Mouse (Mus musculus): Measurements from ENCODE around the gene Actrt2. TPM values are rescaled to one million over a fixed set of nuclear protein-coding genes. Genes with fewer than 3 reads are reported as not detected.

Actrt2 gene
- polyA plus RNA-seq, 1 experiment, result not detected

DNA sequence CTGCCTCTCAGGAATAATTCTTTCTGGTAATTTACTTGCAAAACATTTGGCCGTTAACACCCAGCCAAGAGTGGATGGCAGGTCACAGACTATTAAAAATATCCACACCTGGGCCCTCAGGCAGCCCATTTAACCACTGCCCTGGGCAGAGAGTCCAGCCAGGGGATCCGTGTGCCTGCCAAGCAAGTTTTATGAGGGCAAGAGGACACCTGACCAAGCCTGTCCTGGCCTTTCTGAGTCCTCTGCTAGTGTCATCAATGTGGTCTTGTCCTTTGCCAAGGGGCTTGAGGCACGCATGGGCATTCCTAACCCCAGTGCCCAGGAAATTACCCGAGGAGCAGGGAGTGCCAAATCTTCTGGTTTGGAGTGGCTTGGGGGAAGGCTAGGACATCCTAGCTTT lies 38.0 kb upstream of the Actrt2 start:
- Histone ChIP-seq H3K27me3 (ENCODE audit: control insufficient read depth, insufficient read depth, low read length, poor library complexity, severe bottlenecking) (no peaks in the 10 kb centered on the region), H3K9ac (ENCODE audit: low read depth, poor library complexity, severe bottlenecking) (no peak overlapping the region), H3K9me3 (replicated peaks; ENCODE audit: control insufficient read depth, insufficient read depth, low read length, poor library complexity, severe bottlenecking) (no peaks in the 10 kb centered on the region), H3K4me3 (ENCODE audit: low read depth, low read length) (no peak overlapping the region), H3K4me1 (ENCODE audit: control insufficient read depth, insufficient read depth, low read length) (no peaks in the 10 kb centered on the region), H3K36me3 (ENCODE audit: control insufficient read depth, insufficient read depth, low read length, poor library complexity, severe bottlenecking) (no peaks in the 10 kb centered on the region), H3K27ac (ENCODE audit: insufficient read depth, low read length) (no peak overlapping the region)
- TF ChIP-seq POLR2A (IDR thresholded peaks at IDR 0.05; ENCODE audit: insufficient read depth, low read length), result no peak
- no peak for TF ChIP-seq EP300 (IDR thresholded peaks at IDR 0.05; ENCODE audit: insufficient read depth, low read depth, low read length)
- TF ChIP-seq CTCF (IDR thresholded peaks at IDR 0.05; ENCODE audit: low read depth, low read length), result no peak

DNA sequence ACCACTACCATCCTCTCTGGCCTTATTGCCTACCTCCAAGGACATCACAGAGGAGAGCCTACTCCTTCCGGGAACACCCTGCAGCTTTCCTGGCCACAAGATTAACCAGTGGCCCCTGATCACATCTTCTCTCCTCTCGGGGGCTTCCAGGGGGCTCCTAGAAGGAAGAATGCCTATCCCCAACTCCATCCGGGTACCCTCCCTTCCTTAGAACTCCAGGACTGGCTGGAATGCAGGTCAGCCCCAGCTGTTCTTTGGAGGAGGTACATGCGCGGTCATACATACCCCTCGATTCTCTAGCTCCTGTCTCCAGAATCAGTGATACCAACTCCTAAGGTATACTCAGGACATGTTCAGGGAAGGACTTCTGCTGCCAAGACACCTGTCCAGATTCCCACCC lies 37.4 kb upstream of the Actrt2 start:
- Histone ChIP-seq H3K27me3 (ENCODE audit: control insufficient read depth, insufficient read depth, low read length, poor library complexity, severe bottlenecking) (no peaks in the 10 kb centered on the region), H3K27ac (ENCODE audit: insufficient read depth, low read length) (no peak overlapping the region), H3K4me3 (ENCODE audit: low read depth, low read length) (no peak overlapping the region), H3K4me1 (ENCODE audit: control insufficient read depth, insufficient read depth, low read length) (no peaks in the 10 kb centered on the region), H3K36me3 (ENCODE audit: control insufficient read depth, insufficient read depth, low read length, poor library complexity, severe bottlenecking) (no peaks in the 10 kb centered on the region), H3K9me3 (replicated peaks; ENCODE audit: control insufficient read depth, insufficient read depth, low read length, poor library complexity, severe bottlenecking) (no peaks in the 10 kb centered on the region), H3K9ac (ENCODE audit: low read depth, poor library complexity, severe bottlenecking) (no peak overlapping the region)
- no peak for TF ChIP-seq CTCF (IDR thresholded peaks at IDR 0.05; ENCODE audit: low read depth, low read length)
- no peak for TF ChIP-seq POLR2A (IDR thresholded peaks at IDR 0.05; ENCODE audit: insufficient read depth, low read length)
- TF ChIP-seq EP300 (IDR thresholded peaks at IDR 0.05; ENCODE audit: insufficient read depth, low read depth, low read length), result no peak

DNA sequence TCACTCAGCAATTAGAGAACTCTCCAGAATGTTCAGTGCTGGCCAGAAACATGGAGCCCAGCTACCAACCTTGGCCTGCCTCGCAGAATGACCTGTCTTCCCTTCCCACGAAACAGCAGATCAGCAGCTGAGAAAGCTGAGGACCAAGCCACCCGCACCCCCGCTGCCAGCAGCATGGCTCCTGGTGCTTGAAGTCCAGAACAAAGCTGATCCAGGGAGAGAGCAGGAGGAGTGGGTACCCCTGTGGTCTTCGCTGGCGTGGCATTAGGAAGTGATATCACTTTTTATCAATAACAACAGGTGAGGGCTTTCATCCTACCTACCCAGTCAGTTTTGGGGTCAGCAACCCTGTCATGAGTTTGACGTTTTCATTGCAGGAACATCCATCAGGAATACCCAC lies 36.9 kb upstream of the Actrt2 start:
- Histone ChIP-seq H3K27ac (ENCODE audit: insufficient read depth, low read length) (no peak overlapping the region), H3K9me3 (replicated peaks; ENCODE audit: control insufficient read depth, insufficient read depth, low read length, poor library complexity, severe bottlenecking) (no peaks in the 10 kb centered on the region), H3K27me3 (ENCODE audit: control insufficient read depth, insufficient read depth, low read length, poor library complexity, severe bottlenecking) (no peaks in the 10 kb centered on the region), H3K4me3 (ENCODE audit: low read depth, low read length) (no peak overlapping the region), H3K36me3 (ENCODE audit: control insufficient read depth, insufficient read depth, low read length, poor library complexity, severe bottlenecking) (no peaks in the 10 kb centered on the region), H3K9ac (ENCODE audit: low read depth, poor library complexity, severe bottlenecking) (no peak overlapping the region), H3K4me1 (ENCODE audit: control insufficient read depth, insufficient read depth, low read length) (no peaks in the 10 kb centered on the region)
- TF ChIP-seq POLR2A (IDR thresholded peaks at IDR 0.05; ENCODE audit: insufficient read depth, low read length) (no peak), EP300 (IDR thresholded peaks at IDR 0.05; ENCODE audit: insufficient read depth, low read depth, low read length) (no peak), CTCF (IDR thresholded peaks at IDR 0.05; ENCODE audit: low read depth, low read length) (no peak)

DNA sequence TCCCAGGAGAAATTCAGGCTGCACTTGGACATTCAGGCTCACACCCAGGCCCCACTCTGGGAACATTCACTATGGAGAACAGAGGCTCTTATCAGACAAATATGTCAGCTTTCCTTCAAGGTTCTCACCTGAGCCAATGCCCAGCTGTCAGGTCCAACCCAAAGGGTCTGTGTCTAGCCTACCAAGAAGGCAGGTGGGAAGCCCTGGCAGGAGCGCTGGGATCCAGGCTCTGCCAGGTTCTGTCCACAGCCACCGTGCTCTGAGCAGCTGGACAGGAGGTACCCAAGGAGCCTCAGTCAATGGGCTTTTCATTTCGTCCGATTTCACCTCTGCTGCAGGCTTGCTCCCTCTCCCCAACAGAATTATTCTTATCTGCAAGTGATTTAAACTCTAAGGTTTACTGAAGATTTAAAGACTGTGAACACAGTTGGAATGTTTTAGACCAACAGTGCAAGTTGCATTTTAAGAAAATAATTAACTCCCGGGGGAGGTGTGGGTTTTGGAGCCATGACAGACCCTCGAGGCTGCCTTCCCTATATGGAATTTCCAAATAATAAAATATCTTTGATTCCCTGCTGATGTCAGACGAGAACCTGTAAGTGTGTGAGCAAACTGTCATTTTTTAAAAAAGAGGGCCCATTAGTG lies 35.9 kb upstream of the Actrt2 start:
- H3K9ac ChIP-seq (ENCODE audit: low read depth, poor library complexity, severe bottlenecking), result no peak overlapping the region
- no peaks in the 10 kb centered on the region for H3K36me3 ChIP-seq (ENCODE audit: control insufficient read depth, insufficient read depth, low read length, poor library complexity, severe bottlenecking)
- H3K4me1 ChIP-seq (ENCODE audit: control insufficient read depth, insufficient read depth, low read length), result no peaks in the 10 kb centered on the region
- no peak overlapping the region for H3K27ac ChIP-seq (ENCODE audit: insufficient read depth, low read length)
- no peaks in the 10 kb centered on the region for H3K27me3 ChIP-seq (ENCODE audit: control insufficient read depth, insufficient read depth, low read length, poor library complexity, severe bottlenecking)
- no peaks in the 10 kb centered on the region for H3K9me3 ChIP-seq (replicated peaks; ENCODE audit: control insufficient read depth, insufficient read depth, low read length, poor library complexity, severe bottlenecking)
- TF ChIP-seq CTCF (IDR thresholded peaks at IDR 0.05; ENCODE audit: low read depth, low read length) (no peak), EP300 (IDR thresholded peaks at IDR 0.05; ENCODE audit: insufficient read depth, low read depth, low read length) (no peak), POLR2A (IDR thresholded peaks at IDR 0.05; ENCODE audit: insufficient read depth, low read length) (no peak)
- no peak overlapping the region for H3K4me3 ChIP-seq (ENCODE audit: low read depth, low read length)

DNA sequence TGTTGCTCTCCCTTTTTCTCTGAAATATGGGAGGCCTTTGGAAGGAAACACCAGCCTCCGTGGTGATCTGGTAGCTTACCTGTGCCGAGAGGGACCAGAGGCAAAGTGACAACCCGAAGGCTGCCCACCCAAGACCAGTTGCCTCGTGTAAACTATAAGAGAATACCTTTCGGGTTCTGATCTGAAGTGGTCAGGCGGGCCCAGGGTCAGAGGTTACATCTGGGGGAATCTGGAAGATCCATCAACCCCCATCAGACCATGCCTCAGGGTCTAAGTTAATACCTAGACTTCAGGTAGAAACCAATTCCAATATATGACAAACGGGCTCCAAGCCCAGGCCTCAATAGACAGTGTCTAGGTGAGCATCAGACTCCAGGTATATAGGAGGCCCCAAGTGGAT lies 35.3 kb upstream of the Actrt2 start:
- TF ChIP-seq POLR2A (IDR thresholded peaks at IDR 0.05; ENCODE audit: insufficient read depth, low read length), result no peak
- TF ChIP-seq CTCF (IDR thresholded peaks at IDR 0.05; ENCODE audit: low read depth, low read length), result no peak
- TF ChIP-seq EP300 (IDR thresholded peaks at IDR 0.05; ENCODE audit: insufficient read depth, low read depth, low read length), result no peak
- no peak overlapping the region for H3K4me3 ChIP-seq (ENCODE audit: low read depth, low read length)
- H3K27me3 ChIP-seq (ENCODE audit: control insufficient read depth, insufficient read depth, low read length, poor library complexity, severe bottlenecking), result no peaks in the 10 kb centered on the region
- H3K36me3 ChIP-seq (ENCODE audit: control insufficient read depth, insufficient read depth, low read length, poor library complexity, severe bottlenecking), result no peaks in the 10 kb centered on the region
- no peaks in the 10 kb centered on the region for H3K4me1 ChIP-seq (ENCODE audit: control insufficient read depth, insufficient read depth, low read length)
- H3K9ac ChIP-seq (ENCODE audit: low read depth, poor library complexity, severe bottlenecking), result no peak overlapping the region
- no peaks in the 10 kb centered on the region for H3K9me3 ChIP-seq (replicated peaks; ENCODE audit: control insufficient read depth, insufficient read depth, low read length, poor library complexity, severe bottlenecking)
- no peak overlapping the region for H3K27ac ChIP-seq (ENCODE audit: insufficient read depth, low read length)

DNA sequence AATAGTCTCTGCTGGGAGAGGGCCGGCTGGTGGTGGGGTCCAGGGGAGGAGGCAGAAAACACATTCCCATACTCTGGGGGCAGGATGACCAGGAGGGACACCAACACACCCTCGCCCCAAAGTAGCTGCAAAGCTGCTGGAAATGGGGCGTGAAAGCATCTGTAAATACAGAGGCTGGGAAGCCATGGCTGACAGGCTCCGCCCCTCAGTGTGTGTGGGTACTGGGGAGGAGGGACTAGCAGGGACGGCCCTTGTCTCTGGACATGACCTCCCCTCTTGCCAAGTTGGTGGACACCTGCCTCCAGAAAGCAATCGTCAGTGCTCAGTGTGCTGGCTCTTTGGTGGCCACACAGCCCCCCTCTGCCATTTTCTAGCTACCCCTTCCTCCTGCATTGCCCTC lies 34.5 kb upstream of the Actrt2 start:
- H3K9ac ChIP-seq (ENCODE audit: low read depth, poor library complexity, severe bottlenecking), result no peak overlapping the region
- no peak overlapping the region for H3K27ac ChIP-seq (ENCODE audit: insufficient read depth, low read length)
- TF ChIP-seq POLR2A (IDR thresholded peaks at IDR 0.05; ENCODE audit: insufficient read depth, low read length), result no peak
- TF ChIP-seq EP300 (IDR thresholded peaks at IDR 0.05; ENCODE audit: insufficient read depth, low read depth, low read length), result no peak
- TF ChIP-seq CTCF (IDR thresholded peaks at IDR 0.05; ENCODE audit: low read depth, low read length), result no peak
- H3K9me3 ChIP-seq (replicated peaks; ENCODE audit: control insufficient read depth, insufficient read depth, low read length, poor library complexity, severe bottlenecking), result no peaks in the 10 kb centered on the region
- H3K36me3 ChIP-seq (ENCODE audit: control insufficient read depth, insufficient read depth, low read length, poor library complexity, severe bottlenecking), result no peaks in the 10 kb centered on the region
- H3K4me1 ChIP-seq (ENCODE audit: control insufficient read depth, insufficient read depth, low read length), result no peaks in the 10 kb centered on the region
- no peak overlapping the region for H3K4me3 ChIP-seq (ENCODE audit: low read depth, low read length)
- H3K27me3 ChIP-seq (ENCODE audit: control insufficient read depth, insufficient read depth, low read length, poor library complexity, severe bottlenecking), result no peaks in the 10 kb centered on the region

Measured in ES-Bruce4 (cell line).